Mouse (Mus musculus) liver (tissue): ENCODE data around the gene Utp6.
"Not testable (repeated sequence)": the region's sequence is repeated elsewhere in the genome, so short reads cannot be mapped to it uniquely, and the experiment has no call there.

ENCODE experiments used
- DNase-seq: peaks from one replicate; pipeline ENCODE4 v3.0.0-alpha.2; 2020; ENCODE audit warnings: mixed read lengths

The Utp6 gene

GRCm38 (mm10) chr11:79962125-79962876 lies at the start of gene Utp6:
Utp6 (minus strand) TSS chr11:79962390.
- peak; percentile 100 for DNase-seq

- no peak for DNase-seq
Measured at GRCm38 (mm10) chr11:79994271-79994988, 32.2 kb upstream of the Utp6 start.

GRCm38 (mm10) chr11:79993356-79994270 lies 31.4 kb upstream of the Utp6 start:
- DNase-seq, result peak; percentile 55

GRCm38 (mm10) chr11:79992592-79993355 lies 30.6 kb upstream of the Utp6 start, which contains the start of gene Suz12:
Suz12 (plus strand) TSS chr11:79993106.
- peak; percentile 97 for DNase-seq

- DNase-seq, result peak; percentile 32
Measured at GRCm38 (mm10) chr11:79992035-79992591, 29.9 kb upstream of the Utp6 start.

GRCm38 (mm10) chr11:79991600-79991999 lies 29.4 kb upstream of the Utp6 start:
- no peak for DNase-seq

GRCm38 (mm10) chr11:79990120-79990519 lies 27.9 kb upstream of the Utp6 start:
- no peak for DNase-seq

GRCm38 (mm10) chr11:79987896-79988295 lies 25.7 kb upstream of the Utp6 start:
- no peak for DNase-seq

GRCm38 (mm10) chr11:79986886-79987285 lies 24.7 kb upstream of the Utp6 start:
- DNase-seq, result no peak

- DNase-seq, result not testable (repeated sequence)
Measured at GRCm38 (mm10) chr11:79977747-79978146, 15.6 kb upstream of the Utp6 start.

GRCm38 (mm10) chr11:79977061-79977460 lies 14.9 kb upstream of the Utp6 start:
- DNase-seq, result not testable (repeated sequence)

GRCm38 (mm10) chr11:79976645-79977044 lies 14.5 kb upstream of the Utp6 start:
- not testable (repeated sequence) for DNase-seq

GRCm38 (mm10) chr11:79976222-79976621 lies 14.0 kb upstream of the Utp6 start:
- DNase-seq, result no peak

GRCm38 (mm10) chr11:79975377-79975776 lies 13.2 kb upstream of the Utp6 start:
- no peak for DNase-seq

- peak; percentile 26 for DNase-seq
Measured at GRCm38 (mm10) chr11:79973626-79974476, 11.7 kb upstream of the Utp6 start.

GRCm38 (mm10) chr11:79973133-79973532 lies 10.9 kb upstream of the Utp6 start:
- no peak for DNase-seq

- no peak for DNase-seq
Measured at GRCm38 (mm10) chr11:79967752-79968151, 5.6 kb upstream of the Utp6 start.

- no peak for DNase-seq
Measured at GRCm38 (mm10) chr11:79965896-79966295, 3.7 kb upstream of the Utp6 start.

- peak; percentile 10 for DNase-seq
Measured at GRCm38 (mm10) chr11:79963212-79963974, 1.2 kb upstream of the Utp6 start.

GRCm38 (mm10) chr11:79962877-79963183 lies 640 bp upstream of the Utp6 start:
- peak; percentile 7 for DNase-seq
